Mouse (Mus musculus) heart, embryonic 10.5 days (tissue): Measurements from ENCODE around the gene Senp5. TPM values are rescaled to one million over a fixed set of nuclear protein-coding genes. Genes with fewer than 3 reads are reported as not detected.

Experiments used
- microRNA-seq: library from miRNA; unstranded; fragments of <30 nt; microRNA quantifications from one replicate; pipeline ENCODE4, GENCODE M21; 2017
- polyA plus RNA-seq: library from polyadenylated mRNA; unstranded; fragments of >200 nt; fragmentation: Nextera tagmentation; extraction: Ambion mirVana; gene quantifications from 2 replicates; pipeline ENCODE4 v1.2.1, GENCODE M21; 2016

Gene Senp5
- polyA plus RNA-seq, 1 experiment from 2014 or later: 16.9 TPM

Small RNAs within 50 kb of the gene (microRNA-seq; reads per million reads assigned to microRNA genes)
- not detected for gene Gm26269

Other genes starting within 250 kb of the Senp5 start
- 0.09 and 0.34 TPM in 2 replicates for gene Meltf, start 124.5 kb downstream of the Senp5 start, polyA plus RNA-seq
- gene Pigz, start 69.4 kb downstream of the Senp5 start, polyA plus RNA-seq: 0.27 and 0.79 TPM in 2 replicates
- gene 0610012G03Rik, start 54.8 kb downstream of the Senp5 start, polyA plus RNA-seq: 95.3 and 109 TPM in 2 replicates
- gene Ncbp2, start 54.8 kb downstream of the Senp5 start, polyA plus RNA-seq: 82.2 and 107 TPM in 2 replicates
- 32.5 and 32.8 TPM in 2 replicates for gene Pak2, start 76.1 kb upstream of the Senp5 start, polyA plus RNA-seq
- 87.2 and 102 TPM in 2 replicates for gene Pigx, start 96.5 kb upstream of the Senp5 start, polyA plus RNA-seq
- gene Cep19, start 96.5 kb upstream of the Senp5 start, polyA plus RNA-seq: 25.5 and 25.9 TPM in 2 replicates
- gene Nrros, start 162.3 kb upstream of the Senp5 start, polyA plus RNA-seq: 5.6 and 10.5 TPM in 2 replicates
- 0.63 TPM in 1 of 2 replicates, not detected in the other for gene Bex6, start 176.5 kb upstream of the Senp5 start, polyA plus RNA-seq
- gene Fbxo45, start 243.9 kb upstream of the Senp5 start, polyA plus RNA-seq: 8.6 and 11.1 TPM in 2 replicates
- 11.6 and 14.8 TPM in 2 replicates for gene Wdr53, start 243.9 kb upstream of the Senp5 start, polyA plus RNA-seq